Mouse (Mus musculus): ENCODE data around the gene Cnn3. TPM values are rescaled to one million over a fixed set of nuclear protein-coding genes. Genes with fewer than 3 reads are reported as not detected.

Cnn3 gene
- polyA plus RNA-seq, 1 experiment from 2014 or later = 1,127 TPM

- 81% methylated on average over 10 of the region's 10 CpGs for WGBS
- ATAC-seq (ENCODE audit: low FRiP score) = no peak
Observed at GRCm38 (mm10) chr3:121451404-121451803, 25.1 kb downstream of the Cnn3 start.

GRCm38 (mm10) chr3:121458545-121459492, 32.5 kb downstream of the Cnn3 start:
- ATAC-seq (ENCODE audit: low FRiP score) = no peak
- H3K36me3 ChIP-seq (ENCODE audit: control insufficient read depth, insufficient read depth, low read length) = peaks cover 17% of the 10 kb centered on the region; the same call in 1 of the 2 replicates
- no peaks in the 10 kb centered on the region for H3K27me3 ChIP-seq (ENCODE audit: control insufficient read depth, insufficient read depth, low read length)
- no peak for DNase-seq (ENCODE audit: low spot score)
- 85% methylated on average over 14 of the region's 14 CpGs for WGBS
- no peak overlapping the region for H3K4me2 ChIP-seq (replicated peaks; ENCODE audit: low read depth, low read length)
- no peaks in the 10 kb centered on the region for H3K4me1 ChIP-seq (replicated peaks; ENCODE audit: control insufficient read depth, insufficient read depth, low read length)
- no peak overlapping the region for H3K9ac ChIP-seq (ENCODE audit: low read depth, low read length)
- H3K9me3 ChIP-seq (ENCODE audit: control insufficient read depth, low read length) = no peaks in the 10 kb centered on the region
- H3K4me3 ChIP-seq (ENCODE audit: low read depth, low read length) = no peak overlapping the region
- no peak overlapping the region for H3K27ac ChIP-seq (ENCODE audit: low read depth, low read length)

More at GRCm38 (mm10) chr3:121451404-121451803, 25.1 kb downstream of the Cnn3 start:
- Histone ChIP-seq H3K4me2 (replicated peaks; ENCODE audit: low read depth, low read length) (no peak overlapping the region), H3K27me3 (ENCODE audit: control insufficient read depth, insufficient read depth, low read length) (no peaks in the 10 kb centered on the region), H3K9ac (ENCODE audit: low read depth, low read length) (no peak overlapping the region), H3K9me3 (ENCODE audit: control insufficient read depth, low read length) (no peaks in the 10 kb centered on the region), H3K36me3 (ENCODE audit: control insufficient read depth, insufficient read depth, low read length) (peaks cover 17% of the 10 kb centered on the region; the same call in 1 of the 2 replicates), H3K4me3 (ENCODE audit: low read depth, low read length) (no peak overlapping the region), H3K4me1 (replicated peaks; ENCODE audit: control insufficient read depth, insufficient read depth, low read length) (peaks cover 4% of the 10 kb centered on the region; the same call in 1 of the 2 replicates), H3K27ac (ENCODE audit: low read depth, low read length) (no peak overlapping the region)
- no peak for DNase-seq (ENCODE audit: low spot score)

- peaks cover 6% of the 10 kb centered on the region; the same call in 1 of the 2 replicates for H3K36me3 ChIP-seq (ENCODE audit: control insufficient read depth, insufficient read depth, low read length)
- H3K27me3 ChIP-seq (ENCODE audit: control insufficient read depth, insufficient read depth, low read length) = no peaks in the 10 kb centered on the region
- H3K9me3 ChIP-seq (ENCODE audit: control insufficient read depth, low read length) = no peaks in the 10 kb centered on the region
- 91% methylated on average over 16 of the region's 16 CpGs for WGBS
- H3K9ac ChIP-seq (ENCODE audit: low read depth, low read length) = no peak overlapping the region
- H3K27ac ChIP-seq (ENCODE audit: low read depth, low read length) = no peak overlapping the region
- H3K4me2 ChIP-seq (replicated peaks; ENCODE audit: low read depth, low read length) = no peak overlapping the region
- ATAC-seq (ENCODE audit: low FRiP score) (no peak), DNase-seq (ENCODE audit: low spot score) (no peak)
- H3K4me3 ChIP-seq (ENCODE audit: low read depth, low read length) = no peak overlapping the region
- no peaks in the 10 kb centered on the region for H3K4me1 ChIP-seq (replicated peaks; ENCODE audit: control insufficient read depth, insufficient read depth, low read length)
Observed at GRCm38 (mm10) chr3:121460473-121461193, 34.3 kb downstream of the Cnn3 start.

GRCm38 (mm10) chr3:121461477-121461876, 35.2 kb downstream of the Cnn3 start:
- Histone ChIP-seq H3K4me3 (ENCODE audit: low read depth, low read length) (no peak overlapping the region), H3K9me3 (ENCODE audit: control insufficient read depth, low read length) (no peaks in the 10 kb centered on the region), H3K36me3 (ENCODE audit: control insufficient read depth, insufficient read depth, low read length) (no peaks in the 10 kb centered on the region; the same call in 1 of the 2 replicates), H3K4me2 (replicated peaks; ENCODE audit: low read depth, low read length) (no peak overlapping the region), H3K4me1 (replicated peaks; ENCODE audit: control insufficient read depth, insufficient read depth, low read length) (no peaks in the 10 kb centered on the region), H3K27ac (ENCODE audit: low read depth, low read length) (no peak overlapping the region), H3K9ac (ENCODE audit: low read depth, low read length) (no peak overlapping the region), H3K27me3 (ENCODE audit: control insufficient read depth, insufficient read depth, low read length) (no peaks in the 10 kb centered on the region)
- no peak for DNase-seq (ENCODE audit: low spot score)
- 87% methylated on average over 13 of the region's 13 CpGs for WGBS
- ATAC-seq (ENCODE audit: low FRiP score) = no peak

- H3K36me3 ChIP-seq (ENCODE audit: control insufficient read depth, insufficient read depth, low read length) = no peaks in the 10 kb centered on the region
- ATAC-seq (ENCODE audit: low FRiP score) (no peak), DNase-seq (ENCODE audit: low spot score) (no peak)
- no peak overlapping the region for H3K4me3 ChIP-seq (ENCODE audit: low read depth, low read length)
- H3K9ac ChIP-seq (ENCODE audit: low read depth, low read length) = no peak overlapping the region
- no peaks in the 10 kb centered on the region for H3K27me3 ChIP-seq (ENCODE audit: control insufficient read depth, insufficient read depth, low read length)
- no peaks in the 10 kb centered on the region for H3K4me1 ChIP-seq (replicated peaks; ENCODE audit: control insufficient read depth, insufficient read depth, low read length)
- WGBS = 90% methylated on average over 3 of the region's 3 CpGs
- no peak overlapping the region for H3K27ac ChIP-seq (ENCODE audit: low read depth, low read length)
- no peaks in the 10 kb centered on the region for H3K9me3 ChIP-seq (ENCODE audit: control insufficient read depth, low read length)
- no peak overlapping the region for H3K4me2 ChIP-seq (replicated peaks; ENCODE audit: low read depth, low read length)
Observed at GRCm38 (mm10) chr3:121462782-121463181, 36.5 kb downstream of the Cnn3 start.

GRCm38 (mm10) chr3:121464733-121465305, 38.5 kb downstream of the Cnn3 start:
- Histone ChIP-seq H3K4me1 (replicated peaks; ENCODE audit: control insufficient read depth, insufficient read depth, low read length) (peaks cover 2% of the 10 kb centered on the region; the same call in 1 of the 2 replicates), H3K4me3 (ENCODE audit: low read depth, low read length) (no peak overlapping the region), H3K4me2 (replicated peaks; ENCODE audit: low read depth, low read length) (no peak overlapping the region), H3K9me3 (ENCODE audit: control insufficient read depth, low read length) (no peaks in the 10 kb centered on the region), H3K27me3 (ENCODE audit: control insufficient read depth, insufficient read depth, low read length) (no peaks in the 10 kb centered on the region), H3K9ac (ENCODE audit: low read depth, low read length) (no peak overlapping the region), H3K36me3 (ENCODE audit: control insufficient read depth, insufficient read depth, low read length) (no peaks in the 10 kb centered on the region), H3K27ac (ENCODE audit: low read depth, low read length) (peak overlapping the region; percentile 24; the same call in 1 of the 2 replicates)
- DNase-seq (ENCODE audit: low spot score) (no peak), ATAC-seq (ENCODE audit: low FRiP score) (no peak)
- WGBS = 49% methylated on average over 7 of the region's 7 CpGs

GRCm38 (mm10) chr3:121465795-121466194, 39.5 kb downstream of the Cnn3 start:
- no peak for DNase-seq (ENCODE audit: low spot score)
- Histone ChIP-seq H3K27me3 (ENCODE audit: control insufficient read depth, insufficient read depth, low read length) (no peaks in the 10 kb centered on the region), H3K4me2 (replicated peaks; ENCODE audit: low read depth, low read length) (no peak overlapping the region), H3K9me3 (ENCODE audit: control insufficient read depth, low read length) (no peaks in the 10 kb centered on the region), H3K27ac (ENCODE audit: low read depth, low read length) (no peak overlapping the region), H3K9ac (ENCODE audit: low read depth, low read length) (no peak overlapping the region), H3K4me1 (replicated peaks; ENCODE audit: control insufficient read depth, insufficient read depth, low read length) (peaks cover 2% of the 10 kb centered on the region; the same call in 1 of the 2 replicates), H3K4me3 (ENCODE audit: low read depth, low read length) (no peak overlapping the region), H3K36me3 (ENCODE audit: control insufficient read depth, insufficient read depth, low read length) (no peaks in the 10 kb centered on the region)
- 75% methylated on average over 10 of the region's 10 CpGs for WGBS
- no peak for ATAC-seq (ENCODE audit: low FRiP score)

GRCm38 (mm10) chr3:121467094-121467552, 40.8 kb downstream of the Cnn3 start:
- Histone ChIP-seq H3K4me3 (ENCODE audit: low read depth, low read length) (no peak overlapping the region), H3K27ac (ENCODE audit: low read depth, low read length) (no peak overlapping the region), H3K9ac (ENCODE audit: low read depth, low read length) (no peak overlapping the region), H3K27me3 (ENCODE audit: control insufficient read depth, insufficient read depth, low read length) (no peaks in the 10 kb centered on the region), H3K4me2 (replicated peaks; ENCODE audit: low read depth, low read length) (no peak overlapping the region), H3K4me1 (replicated peaks; ENCODE audit: control insufficient read depth, insufficient read depth, low read length) (peaks cover 2% of the 10 kb centered on the region; the same call in 1 of the 2 replicates), H3K9me3 (ENCODE audit: control insufficient read depth, low read length) (no peaks in the 10 kb centered on the region), H3K36me3 (ENCODE audit: control insufficient read depth, insufficient read depth, low read length) (no peaks in the 10 kb centered on the region)
- ATAC-seq (ENCODE audit: low FRiP score) (no peak), DNase-seq (ENCODE audit: low spot score) (no peak)
- WGBS = 66% methylated on average over 10 of the region's 10 CpGs
